Mouse (Mus musculus) lung, adult 18-20 months (tissue): ENCODE results near the gene Cyp2b19.
"Not testable (repeated sequence)": the region's sequence is repeated elsewhere in the genome, so short reads cannot be mapped to it uniquely, and the experiment has no call there.

Source experiments
- DNase-seq, 2 experiments: peaks; one replicate each; pipeline ENCODE4 v3.0.0; 2022; ENCODE audit warnings: mixed read lengths in 2 of 2

Gene Cyp2b19

DNA sequence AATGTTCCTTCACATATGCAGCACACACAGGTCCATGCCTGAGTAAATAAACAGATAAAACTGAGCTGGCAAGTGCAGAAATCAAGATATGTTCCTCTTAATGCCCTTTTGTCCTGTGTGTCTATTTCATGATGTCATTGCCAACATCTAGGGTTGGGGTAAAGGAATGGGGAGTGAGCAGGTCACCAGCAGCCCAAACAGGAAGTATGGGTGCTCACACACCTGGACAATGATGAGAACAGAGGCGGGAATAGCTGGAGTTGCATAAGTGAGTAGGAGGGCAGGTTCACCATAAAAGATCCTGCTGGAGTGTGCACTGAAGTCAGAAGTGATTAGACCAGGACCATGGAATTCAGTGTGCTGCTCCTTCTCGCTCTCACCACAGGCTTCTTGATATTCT lies at the start of gene Cyp2b19:
Cyp2b19 (plus strand) TSS at position 301 of the 400 bp plus-strand sequence.
- no peak for DNase-seq

DNA sequence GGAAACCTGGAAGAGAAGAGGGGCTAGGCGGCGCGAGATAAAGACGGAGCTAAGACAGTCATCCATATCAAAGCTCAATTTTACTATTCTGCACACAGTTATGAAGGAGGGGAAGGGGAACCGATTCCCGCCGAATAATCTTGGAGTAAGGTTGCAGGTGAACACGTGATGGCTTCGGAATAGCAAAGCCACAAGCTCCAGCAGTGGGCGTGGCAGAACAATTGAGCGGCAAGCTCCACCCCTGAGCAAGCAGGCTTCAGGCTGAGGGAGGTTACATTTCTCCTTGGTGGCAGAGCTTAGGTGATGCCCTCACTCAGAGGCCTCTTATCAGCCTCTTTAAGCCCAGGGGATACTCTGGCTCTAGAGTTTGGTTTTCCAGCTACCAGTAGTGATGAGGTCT lies 45.9 kb upstream of the Cyp2b19 start:
- DNase-seq = no peak

DNA sequence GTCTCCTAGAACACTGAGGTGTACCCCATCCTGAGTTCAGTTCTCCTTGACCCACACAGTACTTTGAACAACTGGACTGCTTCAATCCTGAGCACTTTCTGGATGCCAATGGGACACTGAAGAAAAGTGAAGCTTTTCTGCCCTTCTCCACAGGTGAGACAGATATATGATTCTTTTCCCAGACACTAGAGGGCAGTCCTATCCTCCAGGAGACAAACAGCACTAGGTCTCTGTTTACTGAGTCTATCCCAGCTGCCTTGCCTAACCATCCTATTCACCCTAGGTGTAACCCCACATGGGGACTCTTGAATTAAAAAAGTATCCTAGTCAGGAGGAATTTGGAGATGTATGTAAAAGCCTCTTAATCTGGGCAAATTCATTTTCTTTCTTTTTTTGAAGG lies 18.0 kb upstream of the Cyp2b19 start:
- peak in 1 of 2 experiments; percentile 13 for DNase-seq

DNA sequence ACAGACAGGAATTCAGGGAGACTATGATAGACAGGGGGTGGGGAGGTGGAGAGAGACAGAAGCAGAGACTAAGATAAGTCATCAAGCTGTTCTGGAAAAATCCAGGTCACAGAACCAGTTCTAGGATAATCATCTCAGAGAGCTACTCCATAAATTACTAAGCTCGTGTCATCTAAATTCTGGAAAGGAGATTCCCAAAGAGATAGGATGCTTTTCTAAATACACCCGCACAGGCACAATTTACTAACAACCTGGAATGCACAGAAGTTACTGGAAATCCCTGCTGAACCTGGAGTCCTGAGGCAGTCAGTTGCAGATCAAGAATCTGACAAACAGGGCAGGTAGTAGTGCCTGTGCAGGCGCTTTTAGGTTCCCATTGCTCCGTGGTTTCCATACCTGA lies 13.0 kb upstream of the Cyp2b19 start:
- no peak for DNase-seq

DNA sequence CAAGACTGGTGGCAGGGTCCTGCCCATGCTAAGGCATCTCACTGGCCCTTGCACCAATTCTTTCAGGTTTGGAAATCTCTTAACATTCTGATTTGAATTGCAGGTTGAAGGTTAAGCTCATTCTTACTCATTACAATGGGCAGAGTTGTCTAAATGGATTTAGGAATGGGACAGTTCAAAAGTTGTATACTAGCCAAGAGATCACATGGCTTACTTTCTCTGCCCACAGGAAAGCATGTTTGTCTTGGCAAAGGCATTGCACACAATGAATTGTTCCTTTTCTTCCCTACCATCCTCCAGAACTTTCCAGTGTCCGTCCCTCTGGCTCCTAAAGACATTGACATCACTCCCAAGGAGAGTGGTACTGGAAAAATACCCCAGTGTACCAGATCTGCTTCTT lies 11.5 kb upstream of the Cyp2b19 start:
- no peak for DNase-seq

DNA sequence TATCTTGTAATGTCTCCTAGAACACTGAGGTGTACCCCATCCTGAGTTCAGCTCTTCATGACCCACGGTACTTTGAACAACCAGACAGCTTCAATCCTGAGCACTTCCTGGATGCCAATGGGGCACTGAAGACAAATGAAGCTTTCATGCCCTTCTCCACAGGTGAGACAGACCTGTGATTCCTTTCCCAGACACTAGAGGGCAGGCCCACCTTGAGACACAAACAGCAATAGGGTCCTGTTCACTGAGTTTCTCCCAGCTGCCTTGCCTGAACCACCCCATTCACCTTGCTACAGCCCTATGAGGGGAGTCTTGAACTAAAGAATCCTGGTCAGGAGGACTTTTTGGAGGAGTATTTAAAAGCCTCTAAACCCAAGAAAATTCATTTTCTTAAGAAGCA lies 10.1 kb downstream of the Cyp2b19 start:
- peak; percentile 56 to 73 for DNase-seq

DNA sequence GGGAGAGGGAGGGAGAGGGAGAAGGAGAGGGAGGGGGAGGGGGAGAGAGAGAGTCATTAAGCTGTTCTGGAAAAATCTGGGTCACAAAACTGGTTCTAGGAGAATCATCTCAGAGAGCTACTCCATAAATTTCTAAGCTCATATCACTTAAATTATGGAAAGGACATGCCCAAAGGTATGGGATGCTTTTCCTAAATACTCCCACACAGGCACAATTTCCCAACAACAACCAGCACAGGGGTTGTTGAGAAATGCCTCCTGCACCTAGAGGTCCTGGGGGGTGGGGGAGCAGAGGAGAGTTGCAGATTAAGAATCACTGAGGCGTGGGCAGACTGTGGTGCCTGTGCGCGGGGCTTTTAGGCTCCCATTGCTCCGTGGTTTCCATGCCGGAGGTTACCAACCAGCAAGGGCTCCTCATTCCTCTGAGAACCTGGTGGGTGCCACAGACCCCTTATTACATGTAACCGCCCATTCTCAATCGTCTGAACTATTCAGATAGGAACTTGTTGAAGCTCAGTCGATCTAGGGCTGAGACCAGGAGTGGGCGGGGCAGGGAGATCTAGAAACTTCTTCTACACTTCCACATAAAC lies 13.0 kb downstream of the Cyp2b19 start:
- DNase-seq = no peak

DNA sequence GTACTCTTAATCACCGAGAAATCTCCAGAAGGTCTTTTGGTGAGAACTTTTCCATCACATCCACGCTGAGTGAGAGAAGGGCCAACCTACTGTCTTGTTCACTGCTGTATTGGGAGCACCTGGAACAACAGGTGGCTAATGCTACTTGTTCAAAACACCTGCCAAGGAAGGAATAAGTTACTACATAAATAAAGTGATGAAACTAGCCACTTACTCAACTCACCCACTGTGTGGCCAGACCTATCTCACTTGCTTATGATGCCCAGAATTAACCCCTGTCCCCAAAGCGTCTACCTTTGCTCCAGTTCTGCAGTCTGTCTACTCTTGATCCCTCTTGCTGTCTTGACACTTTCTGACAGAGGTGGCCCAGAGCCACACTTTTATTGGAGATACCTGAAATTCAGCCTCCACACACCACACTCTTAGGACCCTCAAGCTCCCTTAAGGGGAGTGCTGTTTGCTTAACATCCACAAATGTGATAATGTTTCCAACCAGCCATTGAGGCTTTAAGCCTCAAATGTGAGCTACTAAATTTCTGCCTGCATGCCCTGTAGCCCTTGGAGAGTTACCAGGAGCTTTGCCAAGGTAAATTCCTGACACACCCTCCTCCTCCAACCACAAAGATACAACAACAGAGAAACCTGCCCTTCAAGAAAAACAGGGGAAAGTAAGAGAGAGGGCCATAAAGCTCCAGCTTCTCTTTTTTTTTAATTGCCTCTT lies 16.1 kb downstream of the Cyp2b19 start:
- peak; percentile 71 to 79 for DNase-seq

DNA sequence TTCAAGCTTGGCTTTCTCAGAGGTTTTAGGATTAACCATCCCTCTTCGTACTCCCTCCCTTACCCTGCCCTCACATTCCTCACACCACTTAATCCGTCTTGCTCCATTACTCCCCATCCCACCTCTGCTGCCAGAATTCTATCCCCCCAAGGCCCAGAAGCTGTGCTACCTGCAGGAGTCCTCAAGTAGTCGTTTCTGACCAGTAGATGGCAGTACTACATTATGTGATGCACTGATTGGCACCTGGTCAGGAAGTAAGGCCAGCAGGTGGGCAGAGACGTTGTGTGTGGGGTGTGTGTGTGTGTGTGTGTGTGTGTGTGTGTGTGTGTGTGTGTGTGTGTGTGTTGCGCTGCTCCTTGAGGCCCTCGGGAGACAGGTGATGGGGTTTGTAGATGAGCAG lies 18.9 kb downstream of the Cyp2b19 start:
- peak in 1 of 2 experiments; percentile 41 for DNase-seq

DNA sequence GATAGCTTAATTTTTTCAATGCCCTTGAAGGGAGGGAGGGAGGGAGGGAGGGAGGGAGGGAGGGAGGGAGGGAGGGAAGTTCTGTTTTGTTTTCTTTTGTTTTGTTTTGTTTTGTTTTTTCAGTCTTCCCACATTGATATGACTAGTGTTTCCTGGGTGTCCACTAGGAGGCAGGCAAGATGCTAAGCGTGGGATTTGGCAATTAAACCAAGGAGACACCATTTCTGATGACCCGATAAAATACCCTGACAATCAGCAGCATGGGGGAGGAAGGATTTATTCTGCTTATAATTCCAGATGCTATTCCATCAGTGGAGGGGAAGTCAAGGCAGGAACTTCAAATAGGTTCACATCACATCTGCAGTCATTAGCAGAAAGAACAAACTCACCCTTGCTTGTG lies 20.9 kb downstream of the Cyp2b19 start:
- peak; percentile 28 to 38 for DNase-seq

DNA sequence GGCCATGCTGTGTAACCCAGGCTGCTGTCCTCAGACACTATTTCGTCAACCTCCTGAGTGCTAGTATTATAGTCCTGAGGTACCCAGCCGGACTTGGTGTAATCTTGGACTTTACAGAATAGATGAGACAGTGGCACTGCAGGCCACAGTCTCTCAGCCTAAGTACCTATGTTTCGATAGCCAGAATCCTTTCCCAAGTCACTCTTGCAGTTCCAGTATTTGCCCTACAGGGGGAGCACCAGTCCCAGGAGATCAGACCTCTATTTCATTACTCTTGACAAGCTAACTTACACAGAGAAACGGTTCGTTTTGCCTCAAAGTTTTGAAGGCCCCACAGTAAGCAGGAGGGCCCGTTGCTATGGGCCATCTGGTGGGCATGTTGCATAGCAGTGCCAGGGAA lies 21.5 kb downstream of the Cyp2b19 start:
- peak; percentile 77 to 83 for DNase-seq

DNA sequence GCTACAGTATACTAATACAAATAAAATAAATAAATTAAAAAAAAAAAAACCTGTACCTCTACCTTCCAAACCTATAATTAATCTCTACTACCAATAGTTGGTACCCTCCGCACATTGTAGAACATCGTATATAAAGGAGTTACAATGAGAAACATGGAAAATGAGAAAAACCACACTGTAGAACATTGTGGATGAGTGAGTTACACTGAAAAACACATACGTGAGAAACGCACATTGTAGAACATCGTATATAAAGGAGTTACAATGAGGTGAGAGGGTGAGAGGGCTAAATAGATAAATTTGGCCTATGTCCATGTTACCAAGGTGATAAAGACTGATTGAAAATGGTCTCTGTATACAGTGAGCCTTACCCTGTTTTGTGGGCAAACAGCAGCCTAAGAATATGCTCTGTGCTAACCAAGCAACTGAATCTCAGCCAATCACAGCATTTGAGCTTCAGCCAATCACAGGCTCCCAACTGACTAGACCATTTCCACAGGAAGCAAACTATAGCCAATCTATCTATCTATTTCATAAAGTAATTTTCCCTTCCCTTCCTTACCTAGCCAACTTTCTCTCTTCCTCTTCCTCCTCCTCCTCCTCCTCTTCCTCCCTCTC lies 23.0 kb downstream of the Cyp2b19 start:
- peak in 1 of 2 experiments; percentile 35 for DNase-seq

DNA sequence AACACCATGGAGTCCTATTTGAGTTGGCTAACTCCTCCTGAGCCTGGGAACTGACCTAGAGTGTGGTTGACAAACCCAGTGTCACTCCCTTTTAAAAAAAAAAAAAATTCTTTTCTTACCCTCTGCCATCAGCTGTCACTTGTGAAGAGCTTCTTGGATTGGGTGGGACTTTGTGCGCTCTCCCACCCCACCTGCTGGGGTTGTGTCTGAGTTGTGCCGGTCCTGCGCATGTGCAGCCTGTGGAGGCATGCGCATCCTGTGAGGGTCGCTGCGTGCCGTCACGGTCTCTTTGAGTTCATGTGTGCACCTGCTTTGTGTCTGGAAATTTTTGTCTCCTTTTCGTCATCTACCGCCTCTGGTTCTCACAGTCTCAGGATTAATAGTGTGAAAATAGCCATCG lies 23.6 kb downstream of the Cyp2b19 start:
- peak in 1 of 2 experiments; percentile 35 for DNase-seq

DNA sequence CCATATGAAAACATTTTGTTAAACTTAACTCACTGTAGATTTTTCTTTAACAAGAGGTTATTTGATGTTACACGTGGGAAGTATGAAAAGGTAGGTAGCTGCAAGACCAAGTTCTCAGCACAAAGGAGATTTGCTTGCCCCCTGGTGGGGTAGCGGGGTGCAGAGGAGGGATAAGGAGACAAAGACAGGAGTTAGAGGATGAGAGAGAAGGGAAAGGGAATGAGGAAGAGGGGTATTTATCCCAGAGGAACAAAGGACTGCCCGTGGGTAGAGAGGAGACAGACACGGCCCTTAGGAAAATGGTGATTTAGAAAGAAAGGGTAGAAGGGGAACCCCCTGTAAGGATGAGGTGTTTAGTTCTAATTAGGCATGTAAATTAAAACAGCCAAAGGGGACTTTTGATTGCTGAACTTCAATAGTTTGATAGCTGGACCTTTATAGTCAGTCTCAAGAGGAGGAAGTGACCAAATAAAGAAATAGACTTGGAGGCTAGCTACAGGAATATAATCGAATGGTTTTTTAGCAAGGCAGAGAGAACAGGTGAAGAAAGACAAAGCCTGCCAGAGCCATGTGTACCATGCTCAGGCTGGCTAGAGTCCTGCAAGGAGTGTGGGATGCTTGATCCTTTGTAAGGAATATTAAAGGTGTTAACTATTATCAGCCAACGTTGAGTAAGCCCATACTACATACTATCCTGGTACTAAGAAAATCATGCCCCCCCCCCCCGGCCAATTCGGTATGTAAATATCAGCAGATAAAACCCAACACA lies 24.2 kb downstream of the Cyp2b19 start:
- no peak for DNase-seq

DNA sequence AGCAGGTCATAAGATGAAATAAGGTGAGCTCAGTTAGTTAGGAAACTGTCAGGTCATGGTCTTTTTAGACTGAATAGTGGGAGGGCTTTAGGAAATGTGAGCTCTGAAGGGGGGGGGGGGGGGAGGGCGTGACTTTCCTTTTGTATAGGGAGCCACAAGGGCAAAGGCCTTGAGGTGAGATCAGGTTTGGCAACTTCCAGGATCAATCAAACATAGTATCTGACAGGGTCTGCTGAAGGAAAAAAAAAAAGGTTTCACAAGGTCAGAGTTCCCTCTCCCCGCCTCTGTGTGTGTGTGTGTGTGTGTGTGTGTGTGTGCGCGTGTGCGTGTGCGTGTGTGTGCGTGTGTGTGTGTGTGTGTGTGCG lies 24.8 kb downstream of the Cyp2b19 start:
- peak in 1 of 2 experiments; percentile 27 for DNase-seq

DNA sequence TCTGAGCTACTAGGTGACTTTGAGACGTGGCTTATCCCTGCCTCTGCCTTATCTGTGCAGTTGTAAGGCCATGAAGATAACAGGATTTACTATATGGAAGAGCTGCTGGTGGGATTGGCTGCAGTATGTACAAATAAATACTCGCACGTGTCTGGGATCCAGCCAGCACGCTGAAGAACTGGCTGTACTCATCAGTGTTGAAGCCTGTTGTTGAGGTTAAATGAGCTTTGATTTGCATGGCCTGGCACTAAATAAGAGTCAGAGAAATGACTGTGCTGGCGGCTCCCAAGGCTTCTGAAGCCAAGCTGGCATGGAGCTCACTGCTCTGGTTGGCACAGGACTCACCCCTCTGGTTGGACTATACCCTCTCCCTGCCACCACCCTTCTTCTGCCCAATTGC lies 26.2 kb downstream of the Cyp2b19 start:
- DNase-seq = peak; percentile 58

DNA sequence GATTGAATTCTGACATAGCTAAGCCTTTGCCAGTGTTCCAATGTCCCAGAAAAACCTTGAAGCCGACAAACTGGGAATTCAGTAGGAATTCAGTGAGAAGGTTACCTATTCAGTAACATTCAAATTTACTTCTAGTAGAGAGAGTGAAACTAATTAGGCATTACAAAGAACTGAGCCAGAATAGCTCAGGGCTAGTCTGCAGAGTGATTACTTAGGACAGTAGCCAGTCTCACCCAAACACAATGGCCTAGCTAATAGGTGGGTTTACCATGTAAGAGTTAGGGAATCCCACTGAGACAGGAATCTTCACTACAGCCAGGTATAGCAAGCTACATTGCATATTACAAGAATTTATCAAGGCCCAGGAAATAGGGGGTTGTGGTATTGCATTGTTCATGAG lies 29.1 kb downstream of the Cyp2b19 start:
- DNase-seq = not testable (repeated sequence)

DNA sequence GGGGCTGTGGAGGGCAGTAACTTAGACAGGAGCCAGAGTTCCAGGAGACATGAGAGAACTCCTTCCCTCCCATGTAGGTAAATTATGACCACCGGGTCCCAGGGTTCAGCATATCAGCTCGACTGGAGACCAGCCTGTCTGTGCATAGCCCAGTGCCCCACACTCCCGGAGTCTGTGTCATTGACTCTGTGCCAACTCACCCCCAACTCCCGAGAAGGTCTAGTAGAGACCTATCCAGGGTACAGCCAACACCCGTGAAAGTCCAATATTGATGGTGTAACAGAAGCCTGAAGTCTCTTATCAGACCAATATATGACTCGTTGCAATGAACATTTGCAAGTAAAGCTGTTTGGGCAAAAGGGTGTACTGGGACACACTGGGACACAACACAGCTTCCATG lies 33.0 kb downstream of the Cyp2b19 start:
- no peak for DNase-seq

DNA sequence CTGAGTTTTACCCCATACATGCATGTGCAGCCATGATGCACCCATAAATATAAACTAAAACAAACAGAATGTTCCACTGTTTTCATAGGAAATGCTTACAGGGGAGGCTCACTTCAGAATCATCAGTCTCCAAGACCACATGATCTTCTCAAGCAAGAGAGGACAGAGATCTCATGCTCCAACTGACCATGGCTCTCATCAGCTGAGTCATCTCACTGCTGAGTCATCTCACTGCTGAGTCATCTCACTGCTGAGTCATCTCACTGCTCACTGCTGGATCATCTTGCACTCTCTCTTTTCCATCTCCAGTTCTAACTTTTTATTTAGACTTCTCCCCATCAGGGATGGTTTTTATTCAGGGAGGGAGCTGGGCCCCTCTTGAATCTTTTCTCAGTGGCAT lies 43.2 kb downstream of the Cyp2b19 start:
- DNase-seq = no peak

DNA sequence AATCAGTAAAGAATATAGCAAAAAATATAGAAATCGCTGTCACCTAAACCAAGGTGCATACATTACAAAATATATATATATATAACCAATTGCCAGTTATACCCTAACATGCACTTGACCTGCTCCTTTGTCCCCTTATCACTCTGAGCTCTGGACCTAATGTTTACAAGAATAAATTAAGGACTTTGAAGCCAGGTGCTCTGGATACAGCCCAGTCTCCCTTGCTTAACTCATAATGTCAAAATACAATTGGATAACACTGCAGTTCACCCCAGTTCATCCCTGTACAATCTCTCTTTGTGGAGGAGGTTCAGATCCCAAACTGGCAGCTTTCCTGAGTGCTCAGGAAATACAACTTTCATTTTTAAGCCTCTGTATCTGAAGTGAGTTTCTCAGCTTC lies 44.1 kb downstream of the Cyp2b19 start:
- no peak for DNase-seq

DNA sequence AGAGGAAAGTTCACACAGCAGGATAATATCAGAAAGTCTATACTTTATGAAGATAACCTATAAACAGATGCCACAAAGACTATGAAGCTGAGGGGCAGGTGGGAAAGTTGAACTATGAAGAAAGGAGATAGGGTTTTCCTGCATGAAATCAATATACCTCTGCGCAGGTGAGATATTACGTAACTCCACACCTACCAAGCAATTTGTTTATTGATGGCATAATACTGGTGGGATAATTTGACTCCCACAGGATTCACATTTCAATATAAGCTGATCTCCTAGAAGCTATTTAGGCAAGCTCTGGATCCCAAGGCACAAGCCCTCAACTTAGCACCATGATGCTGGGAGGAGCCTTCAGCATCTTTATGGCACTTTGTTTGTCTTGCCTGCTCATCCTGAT lies 51.6 kb downstream of the Cyp2b19 start, which contains the start of gene Cyp2g1:
Cyp2g1 (plus strand) TSS at position 301 of the 400 bp plus-strand sequence.
- no peak for DNase-seq
